Mouse (Mus musculus): ENCODE measurements around the gene Tmem234. TPM values are rescaled to one million over a fixed set of nuclear protein-coding genes. Genes with fewer than 3 reads are reported as not detected.

Gene Tmem234
- polyA plus RNA-seq, 1 experiment from 2014 or later: 192 TPM

DNA sequence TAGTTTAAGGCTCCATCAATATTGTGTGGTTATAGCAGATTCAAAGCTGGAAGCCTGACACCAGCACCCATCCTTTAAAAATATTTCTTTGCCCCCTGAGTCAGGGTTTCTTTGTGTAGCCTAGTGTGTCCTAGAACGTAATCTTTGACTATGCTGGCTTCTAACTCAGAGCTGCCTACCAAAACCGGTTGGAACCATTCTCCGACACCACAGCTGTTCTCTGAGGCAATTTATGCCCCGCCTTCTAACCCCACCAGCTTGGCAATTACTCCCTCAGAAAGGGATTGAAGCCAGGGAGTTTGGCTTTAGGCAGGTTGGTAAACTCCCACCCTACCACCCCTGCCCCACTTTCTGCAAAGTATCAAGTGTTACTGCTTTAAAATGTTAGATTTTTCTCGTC lies 41.3 kb downstream of the Tmem234 start:
- Histone ChIP-seq H3K9me3 (ENCODE audit: low read length) (no peaks in the 10 kb centered on the region), H3K27me3 (replicated peaks; ENCODE audit: insufficient read depth, low read length) (no peaks in the 10 kb centered on the region), H3K4me3 (ENCODE audit: low read depth, low read length) (no peak overlapping the region), H3K27ac (ENCODE audit: low read length) (no peak overlapping the region; the same call in 1 of the 2 replicates), H3K36me3 (ENCODE audit: insufficient read depth, low read length) (peaks cover 9% of the 10 kb centered on the region; the same call in 1 of the 2 replicates), H3K4me1 (ENCODE audit: insufficient read depth, low read depth, low read length) (peaks cover 16% of the 10 kb centered on the region), H3K9ac (replicated peaks; ENCODE audit: low read depth) (no peak overlapping the region), H3K4me2 (replicated peaks; ENCODE audit: low read depth, low read length) (no peak overlapping the region)
- ATAC-seq: no peak
- TF ChIP-seq CTCF (IDR thresholded peaks at IDR 0.05) (no peak), EP300 (IDR thresholded peaks at IDR 0.05) (no peak)
- peak; percentile 62 for DNase-seq (ENCODE audit: low spot score)
- WGBS: 38% methylated on average over 5 of the region's 5 CpGs

DNA sequence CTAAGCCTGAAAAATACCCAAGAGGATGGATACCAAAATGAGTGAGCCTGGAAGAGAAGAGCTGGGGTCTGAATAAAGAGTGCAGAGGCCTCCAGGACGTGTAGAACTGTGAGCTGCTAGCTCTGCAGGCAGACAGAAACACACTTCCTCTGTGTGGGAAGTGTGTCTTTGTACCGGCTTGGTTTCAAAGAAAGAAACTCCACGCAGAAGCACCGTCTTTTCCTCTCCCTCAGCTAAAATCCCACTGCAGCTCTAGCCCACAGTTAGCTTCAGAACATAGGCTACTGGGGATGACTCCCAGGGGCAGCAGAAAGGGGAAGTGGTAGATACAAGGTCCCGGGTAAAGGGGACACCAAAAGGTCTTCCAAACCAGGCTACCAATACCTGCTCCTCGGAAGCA lies 44.7 kb downstream of the Tmem234 start:
- H3K9ac ChIP-seq (replicated peaks; ENCODE audit: low read depth): no peak overlapping the region
- no peaks in the 10 kb centered on the region for H3K9me3 ChIP-seq (ENCODE audit: low read length)
- H3K27ac ChIP-seq (ENCODE audit: low read length): no peak overlapping the region
- 88% methylated on average over 6 of the region's 6 CpGs for WGBS
- H3K4me3 ChIP-seq (ENCODE audit: low read depth, low read length): no peak overlapping the region
- TF ChIP-seq CTCF (IDR thresholded peaks at IDR 0.05) (no peak), EP300 (IDR thresholded peaks at IDR 0.05) (no peak)
- ATAC-seq: no peak
- H3K4me2 ChIP-seq (replicated peaks; ENCODE audit: low read depth, low read length): no peak overlapping the region
- no peaks in the 10 kb centered on the region for H3K4me1 ChIP-seq (ENCODE audit: insufficient read depth, low read depth, low read length)
- H3K36me3 ChIP-seq (ENCODE audit: insufficient read depth, low read length): peaks cover 40% of the 10 kb centered on the region
- no peak for DNase-seq (ENCODE audit: low spot score)
- H3K27me3 ChIP-seq (replicated peaks; ENCODE audit: insufficient read depth, low read length): no peaks in the 10 kb centered on the region

- WGBS: 76% methylated on average over 1 of the region's 1 CpGs
- Histone ChIP-seq H3K27me3 (replicated peaks; ENCODE audit: insufficient read depth, low read length) (no peaks in the 10 kb centered on the region), H3K9me3 (ENCODE audit: low read length) (no peaks in the 10 kb centered on the region), H3K4me2 (replicated peaks; ENCODE audit: low read depth, low read length) (no peak overlapping the region), H3K4me1 (ENCODE audit: insufficient read depth, low read depth, low read length) (no peaks in the 10 kb centered on the region), H3K36me3 (ENCODE audit: insufficient read depth, low read length) (peaks cover 63% of the 10 kb centered on the region), H3K4me3 (ENCODE audit: low read depth, low read length) (no peak overlapping the region), H3K9ac (replicated peaks; ENCODE audit: low read depth) (no peak overlapping the region), H3K27ac (ENCODE audit: low read length) (no peak overlapping the region)
- ATAC-seq (no peak), DNase-seq (ENCODE audit: low spot score) (no peak)
- TF ChIP-seq CTCF (IDR thresholded peaks at IDR 0.05): no peak
- no peak for TF ChIP-seq EP300 (IDR thresholded peaks at IDR 0.05)
Measured at GRCm38 (mm10) chr4:129648656-129649055, 48.2 kb downstream of the Tmem234 start.

DNA sequence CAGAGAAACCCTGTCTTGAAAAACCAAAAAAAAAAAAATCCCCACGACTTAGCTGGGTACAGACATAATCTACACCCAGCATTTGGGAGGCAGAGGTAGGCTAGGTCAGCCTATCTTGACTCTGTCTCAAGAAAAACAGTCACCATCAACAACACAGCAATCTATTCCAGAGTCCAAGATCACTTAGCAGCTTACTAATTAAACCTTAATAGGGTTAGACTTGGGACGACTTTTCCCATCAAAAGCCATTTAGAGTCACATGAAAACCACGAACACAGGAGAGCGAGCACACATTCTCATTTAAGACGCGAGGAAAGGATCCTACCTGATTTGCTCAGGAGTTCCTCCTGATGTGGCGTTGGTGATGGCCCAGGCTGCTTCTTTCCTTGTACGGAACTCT lies 49.9 kb downstream of the Tmem234 start:
- H3K4me3 ChIP-seq (ENCODE audit: low read depth, low read length): no peak overlapping the region
- no peak overlapping the region for H3K4me2 ChIP-seq (replicated peaks; ENCODE audit: low read depth, low read length)
- H3K9ac ChIP-seq (replicated peaks; ENCODE audit: low read depth): no peak overlapping the region
- H3K27me3 ChIP-seq (replicated peaks; ENCODE audit: insufficient read depth, low read length): no peaks in the 10 kb centered on the region
- H3K9me3 ChIP-seq (ENCODE audit: low read length): no peaks in the 10 kb centered on the region
- WGBS: 93% methylated on average over 8 of the region's 8 CpGs
- DNase-seq (ENCODE audit: low spot score): no peak
- H3K27ac ChIP-seq (ENCODE audit: low read length): no peak overlapping the region
- peaks cover 76% of the 10 kb centered on the region for H3K36me3 ChIP-seq (ENCODE audit: insufficient read depth, low read length)
- no peaks in the 10 kb centered on the region for H3K4me1 ChIP-seq (ENCODE audit: insufficient read depth, low read depth, low read length)
- ATAC-seq: no peak
- TF ChIP-seq CTCF (IDR thresholded peaks at IDR 0.05) (no peak), EP300 (IDR thresholded peaks at IDR 0.05) (no peak)

GRCm38 (mm10) chr4:129654770-129655169 lies 54.3 kb downstream of the Tmem234 start:
- no peak for DNase-seq (ENCODE audit: low spot score)
- ATAC-seq: no peak
- Histone ChIP-seq H3K4me1 (ENCODE audit: insufficient read depth, low read depth, low read length) (no peaks in the 10 kb centered on the region), H3K4me3 (ENCODE audit: low read depth, low read length) (no peak overlapping the region), H3K36me3 (ENCODE audit: insufficient read depth, low read length) (peaks cover 62% of the 10 kb centered on the region), H3K9ac (replicated peaks; ENCODE audit: low read depth) (no peak overlapping the region), H3K9me3 (ENCODE audit: low read length) (no peaks in the 10 kb centered on the region), H3K27me3 (replicated peaks; ENCODE audit: insufficient read depth, low read length) (no peaks in the 10 kb centered on the region), H3K4me2 (replicated peaks; ENCODE audit: low read depth, low read length) (no peak overlapping the region), H3K27ac (ENCODE audit: low read length) (no peak overlapping the region)
- TF ChIP-seq CTCF (IDR thresholded peaks at IDR 0.05) (no peak), EP300 (IDR thresholded peaks at IDR 0.05) (no peak)
- 93% methylated on average over 14 of the region's 14 CpGs for WGBS

- Histone ChIP-seq H3K9ac (replicated peaks; ENCODE audit: low read depth) (no peak overlapping the region), H3K27ac (ENCODE audit: low read length) (no peak overlapping the region), H3K4me2 (replicated peaks; ENCODE audit: low read depth, low read length) (no peak overlapping the region), H3K27me3 (replicated peaks; ENCODE audit: insufficient read depth, low read length) (no peaks in the 10 kb centered on the region), H3K9me3 (ENCODE audit: low read length) (no peaks in the 10 kb centered on the region), H3K4me3 (ENCODE audit: low read depth, low read length) (no peak overlapping the region), H3K36me3 (ENCODE audit: insufficient read depth, low read length) (peaks cover 20% of the 10 kb centered on the region; the same call in 1 of the 2 replicates), H3K4me1 (ENCODE audit: insufficient read depth, low read depth, low read length) (no peaks in the 10 kb centered on the region)
- ATAC-seq: no peak
- WGBS: 89% methylated on average over 3 of the region's 3 CpGs
- DNase-seq (ENCODE audit: low spot score): no peak
- TF ChIP-seq CTCF (IDR thresholded peaks at IDR 0.05) (no peak), EP300 (IDR thresholded peaks at IDR 0.05) (no peak)
Measured at GRCm38 (mm10) chr4:129661584-129661983, 61.1 kb downstream of the Tmem234 start.

GRCm38 (mm10) chr4:129662255-129662813 lies 61.9 kb downstream of the Tmem234 start:
- ATAC-seq (no peak), DNase-seq (ENCODE audit: low spot score) (no peak)
- Histone ChIP-seq H3K27ac (ENCODE audit: low read length) (no peak overlapping the region), H3K9ac (replicated peaks; ENCODE audit: low read depth) (no peak overlapping the region), H3K4me1 (ENCODE audit: insufficient read depth, low read depth, low read length) (no peaks in the 10 kb centered on the region), H3K27me3 (replicated peaks; ENCODE audit: insufficient read depth, low read length) (no peaks in the 10 kb centered on the region), H3K4me3 (ENCODE audit: low read depth, low read length) (no peak overlapping the region), H3K4me2 (replicated peaks; ENCODE audit: low read depth, low read length) (no peak overlapping the region), H3K9me3 (ENCODE audit: low read length) (no peaks in the 10 kb centered on the region), H3K36me3 (ENCODE audit: insufficient read depth, low read length) (peaks cover 16% of the 10 kb centered on the region; the same call in 1 of the 2 replicates)
- 85% methylated on average over 3 of the region's 3 CpGs for WGBS
- TF ChIP-seq CTCF (IDR thresholded peaks at IDR 0.05) (no peak), EP300 (IDR thresholded peaks at IDR 0.05) (no peak)

Measured in lung, postnatal 0 days (tissue).